Mouse (Mus musculus): ENCODE measurements around the gene Igf1r.

Igf1r gene

DNA sequence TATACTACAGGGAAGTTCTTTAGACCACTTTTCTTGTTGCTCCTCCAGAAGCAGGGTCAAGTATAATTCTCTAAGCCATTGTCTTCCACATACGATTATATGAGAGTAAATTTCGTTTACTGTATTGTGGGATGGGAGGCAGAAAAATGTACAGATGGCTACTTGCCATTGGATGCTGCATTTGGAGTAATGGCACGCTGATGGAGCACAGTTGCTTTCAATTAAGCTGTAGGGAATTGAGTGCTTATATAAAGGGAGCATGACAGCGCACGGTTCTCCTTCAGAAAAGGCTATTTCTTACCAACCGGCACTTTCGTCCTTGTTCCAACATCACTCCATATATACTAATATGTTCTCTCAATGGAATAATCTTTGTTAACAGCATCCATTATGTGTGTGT is 96.4 kb downstream of the Igf1r start:
- DNase-seq (ENCODE audit: low read depth, low spot score) = no peak

DNA sequence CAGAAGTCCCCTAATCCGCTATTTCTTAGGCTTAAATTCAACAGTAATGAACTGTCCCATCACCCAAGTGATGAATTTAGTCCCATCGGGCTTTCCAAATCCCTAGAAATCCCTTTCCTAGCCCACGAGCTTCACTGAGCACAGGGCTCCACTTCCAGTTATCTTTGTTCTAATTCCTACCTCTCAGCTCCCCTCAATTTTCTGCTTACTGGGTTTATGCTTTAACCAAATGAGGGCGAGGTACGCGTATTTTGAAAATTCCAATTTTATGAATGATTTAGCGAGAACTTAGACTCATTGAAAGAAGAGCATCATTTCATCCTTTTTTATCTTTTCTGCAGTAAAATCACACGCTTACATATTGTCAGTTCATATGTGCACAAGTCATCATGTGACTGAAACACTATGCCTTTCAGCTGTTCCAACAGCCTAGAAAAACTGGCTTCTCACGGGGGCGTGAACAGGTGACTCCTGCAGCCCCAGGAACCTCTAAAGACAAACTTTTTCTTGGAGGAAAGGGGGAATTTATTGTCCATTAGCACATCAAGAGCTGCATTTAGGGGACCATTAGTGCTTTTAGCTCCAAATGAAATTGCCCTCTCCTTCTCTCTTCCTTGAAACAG is 100.5 kb downstream of the Igf1r start:
- DNase-seq (ENCODE audit: low read depth, low spot score) = no peak

DNA sequence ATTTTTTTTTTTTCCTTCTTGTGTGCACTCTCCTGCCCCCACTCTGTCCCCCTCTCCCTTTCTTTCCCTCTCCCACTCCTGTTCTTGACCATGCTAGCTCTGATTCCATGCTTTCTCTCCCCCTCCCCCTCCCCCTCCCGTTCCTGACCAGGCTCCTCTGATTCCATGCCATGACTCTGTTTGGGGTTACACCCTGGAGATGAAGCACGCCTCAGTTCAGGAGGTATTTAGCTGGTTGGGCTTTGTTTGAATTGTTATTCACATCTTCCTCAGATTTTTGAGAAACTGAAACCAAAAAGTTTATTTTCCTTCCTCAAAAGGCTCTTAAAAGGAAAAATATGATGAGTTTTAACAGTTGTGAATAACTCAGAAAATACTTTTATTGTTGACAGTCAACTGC is 101.9 kb downstream of the Igf1r start:
- peak; percentile 32 for DNase-seq (ENCODE audit: low read depth, low spot score)

DNA sequence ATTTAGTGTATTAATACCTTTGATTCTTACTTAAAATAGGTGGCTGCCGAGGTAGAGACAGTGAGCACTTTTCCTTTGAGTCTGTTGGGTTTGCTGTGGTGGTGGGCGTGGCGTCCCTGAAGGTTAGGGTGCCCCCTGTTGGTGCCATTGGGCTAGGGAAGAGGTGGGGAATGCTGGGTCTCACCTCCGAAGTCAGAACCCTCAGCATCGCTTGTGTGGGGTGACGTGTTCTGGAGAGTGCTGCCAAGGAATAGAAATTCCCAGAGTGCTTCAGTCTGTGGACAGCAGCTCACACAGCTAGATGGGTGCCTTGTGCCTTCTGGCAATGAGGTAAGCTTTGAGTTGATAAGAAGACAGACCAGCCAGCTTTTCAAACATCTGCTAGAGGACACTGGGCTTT is 102.3 kb downstream of the Igf1r start:
- peak; percentile 63 for DNase-seq (ENCODE audit: low read depth, low spot score)

DNA sequence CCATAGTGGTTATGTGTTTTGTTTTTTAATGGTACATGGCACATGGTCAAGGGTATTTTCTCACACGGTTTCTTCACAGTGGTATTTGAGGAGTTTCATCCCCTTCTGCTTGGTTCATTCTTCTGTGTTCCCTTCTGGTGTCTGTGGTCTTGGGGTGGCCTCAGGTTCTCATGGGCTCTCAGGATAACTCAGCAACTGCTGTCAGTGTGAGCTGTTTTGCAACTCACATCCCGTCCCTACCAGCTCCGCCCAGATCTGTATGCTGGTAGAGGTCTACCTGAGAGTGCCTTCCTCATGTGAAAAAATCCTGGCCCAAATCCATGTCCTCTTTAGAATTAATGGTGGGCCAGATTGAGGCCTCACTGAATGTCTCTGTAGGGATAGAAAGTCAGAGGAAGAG is 104.4 kb downstream of the Igf1r start:
- no peak for DNase-seq (ENCODE audit: low read depth, low spot score)

DNA sequence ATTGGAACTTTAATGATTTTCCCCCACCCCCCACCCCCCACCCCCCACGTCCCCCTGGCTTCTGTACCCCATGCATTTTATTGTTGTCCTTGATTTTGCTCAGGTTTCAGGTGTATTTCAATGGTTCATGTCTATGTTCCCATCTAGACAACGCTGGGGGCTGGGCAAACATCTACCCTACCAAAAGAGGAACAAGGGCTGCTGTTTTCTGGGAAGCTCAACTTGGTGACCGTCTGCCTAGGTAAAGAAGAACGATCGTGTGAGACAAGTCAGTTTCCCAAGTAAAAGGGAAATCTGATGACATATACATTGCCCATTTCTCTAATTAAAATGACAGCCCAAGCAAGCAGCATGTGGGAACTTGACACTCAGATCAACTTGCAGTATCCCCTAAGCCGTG is 107.1 kb downstream of the Igf1r start:
- no peak for DNase-seq (ENCODE audit: low read depth, low spot score)

DNA sequence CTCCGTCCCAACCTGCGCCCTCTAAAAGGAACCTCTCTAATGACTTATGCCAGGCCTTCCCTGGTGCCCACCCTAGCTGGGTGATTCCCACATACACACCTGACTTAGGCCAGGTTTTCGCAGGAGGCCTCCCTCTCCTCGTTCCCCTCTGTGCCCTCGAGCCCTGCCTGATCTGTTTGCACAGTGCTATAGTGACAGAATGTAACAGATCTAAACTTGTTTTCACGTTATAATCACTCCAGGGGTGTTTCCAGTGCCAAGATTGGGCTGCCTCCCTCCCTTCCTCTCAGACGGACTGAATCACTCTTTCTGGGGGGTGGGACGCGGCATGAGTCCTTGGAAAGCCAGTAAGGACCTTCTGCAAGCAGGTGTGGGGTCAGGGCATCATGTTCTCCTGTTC is 108.8 kb downstream of the Igf1r start:
- DNase-seq (ENCODE audit: low read depth, low spot score) = no peak

DNA sequence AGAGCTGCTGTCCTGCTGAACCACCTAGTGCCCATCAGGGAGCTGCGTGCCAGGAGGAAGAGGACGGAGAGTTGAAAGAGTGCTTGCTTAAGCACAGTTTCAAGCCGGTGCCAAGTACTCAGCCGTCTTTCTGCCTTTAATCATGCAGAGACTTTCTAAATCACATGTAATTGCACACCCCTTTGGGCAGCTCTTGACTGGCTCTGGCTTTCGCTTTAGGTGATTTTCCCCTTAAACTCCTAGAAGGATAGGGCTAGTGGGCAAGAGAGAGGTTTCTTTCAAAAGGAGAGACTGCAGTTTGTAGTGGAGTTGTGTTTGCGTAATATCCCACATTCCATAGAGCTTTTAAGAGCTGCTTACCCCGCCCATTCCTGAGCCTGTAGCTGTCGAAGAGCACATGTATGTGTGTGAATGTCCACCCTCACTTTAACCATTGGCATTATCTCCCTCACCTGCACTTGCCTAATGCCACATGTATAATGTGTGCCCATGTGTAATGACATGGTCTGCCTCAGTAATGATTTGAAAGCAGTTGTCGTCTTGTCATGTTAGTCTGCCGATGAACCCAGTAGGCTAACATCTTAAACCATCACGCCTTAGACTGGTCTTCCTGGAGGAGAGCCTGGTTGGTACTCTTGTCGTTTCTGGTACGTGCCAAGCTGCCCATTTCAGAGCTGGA is 109.7 kb downstream of the Igf1r start:
- DNase-seq (ENCODE audit: low read depth, low spot score) = no peak

DNA sequence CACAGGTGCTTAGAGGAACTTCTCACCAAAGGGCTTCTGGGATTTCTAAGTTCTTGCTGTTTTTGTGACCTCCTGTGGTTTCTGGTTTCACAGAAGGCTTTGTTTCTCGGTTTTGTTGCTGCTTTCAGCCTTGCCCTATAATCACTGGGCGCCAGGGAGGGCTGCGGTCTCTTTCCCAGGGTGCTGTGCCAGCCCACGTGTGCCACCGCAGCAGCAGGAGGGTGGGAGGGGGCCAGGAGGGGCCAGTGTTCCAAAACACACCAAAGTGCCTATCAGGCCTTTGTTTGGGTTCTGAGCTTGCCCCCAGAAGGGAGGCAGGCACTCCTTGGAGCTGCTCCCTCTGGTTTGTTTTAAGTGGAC is 110.2 kb downstream of the Igf1r start:
- DNase-seq (ENCODE audit: low read depth, low spot score) = no peak

DNA sequence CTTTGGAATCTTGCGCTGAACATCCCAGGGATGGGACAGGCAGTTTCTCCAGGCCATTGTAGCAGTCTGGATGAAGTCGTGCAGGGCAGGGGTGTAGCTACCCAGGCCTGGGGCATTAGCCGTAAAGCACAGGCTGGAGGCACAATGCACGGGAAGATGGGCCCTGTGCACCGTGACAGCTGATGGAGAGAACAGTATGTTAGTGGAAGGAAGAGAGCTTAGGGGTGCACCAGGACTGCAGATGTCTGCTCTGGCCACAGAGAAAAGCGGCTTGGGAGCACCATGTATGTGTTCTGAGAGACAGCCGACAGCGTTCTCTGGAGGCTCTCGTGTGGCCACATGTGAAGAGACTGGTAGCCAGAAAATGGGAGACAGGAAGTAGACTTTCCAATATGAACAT is 111.1 kb downstream of the Igf1r start:
- DNase-seq (ENCODE audit: low read depth, low spot score) = no peak

DNA sequence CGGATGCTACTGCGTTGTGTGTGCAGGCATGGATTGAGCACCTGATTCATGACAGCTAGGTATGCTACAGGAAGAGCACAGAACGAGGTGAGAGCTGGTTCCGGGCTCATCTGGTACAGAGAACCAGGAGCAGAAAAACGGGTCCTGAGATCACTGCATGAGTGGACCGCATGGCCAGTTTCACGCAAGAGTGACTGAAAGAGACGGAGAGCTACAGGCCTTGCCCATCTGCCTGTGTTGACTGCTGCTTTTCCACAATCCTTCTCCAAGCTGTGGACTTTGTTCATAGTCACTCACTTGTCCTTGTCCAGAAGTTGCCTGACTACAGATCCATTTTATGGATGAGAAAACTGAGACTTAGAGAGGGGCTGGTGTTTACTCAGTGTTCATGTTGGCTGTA is 111.5 kb downstream of the Igf1r start:
- no peak for DNase-seq (ENCODE audit: low read depth, low spot score)

DNA sequence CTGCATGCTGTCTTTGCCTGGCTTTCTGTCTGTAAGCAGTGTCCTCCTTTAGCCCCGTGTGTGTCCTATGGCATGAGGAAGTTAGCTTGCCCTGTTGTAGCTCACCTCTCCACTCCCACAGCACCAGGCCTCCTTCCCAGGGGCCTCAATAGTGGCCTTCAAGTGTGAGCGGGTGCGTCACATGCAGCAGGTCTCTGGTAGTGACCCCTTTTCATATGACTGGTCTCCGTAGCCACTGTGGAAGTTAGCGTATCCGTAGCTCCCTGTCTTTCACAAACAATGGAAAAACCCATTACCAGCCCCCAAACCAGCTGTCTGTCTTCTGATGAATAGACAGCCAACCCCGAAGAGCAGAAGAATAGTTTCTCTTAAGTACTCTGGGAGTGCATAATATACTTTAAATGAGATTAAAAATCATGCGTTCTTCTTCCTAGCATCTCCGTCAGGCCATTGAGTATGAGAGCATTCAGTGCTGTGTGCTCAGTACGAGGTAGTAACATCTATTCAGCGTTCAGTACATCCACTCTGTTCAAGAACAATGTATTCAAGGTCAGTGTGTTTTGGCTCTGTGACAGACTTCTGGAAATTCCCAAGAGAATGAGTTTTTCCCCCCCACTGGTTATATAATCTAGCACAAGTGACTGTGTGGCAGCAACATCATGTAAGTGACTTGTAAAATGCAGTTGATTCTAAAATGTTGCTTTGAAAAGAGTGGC is 112.2 kb downstream of the Igf1r start:
- DNase-seq (ENCODE audit: low read depth, low spot score) = peak; percentile 13

DNA sequence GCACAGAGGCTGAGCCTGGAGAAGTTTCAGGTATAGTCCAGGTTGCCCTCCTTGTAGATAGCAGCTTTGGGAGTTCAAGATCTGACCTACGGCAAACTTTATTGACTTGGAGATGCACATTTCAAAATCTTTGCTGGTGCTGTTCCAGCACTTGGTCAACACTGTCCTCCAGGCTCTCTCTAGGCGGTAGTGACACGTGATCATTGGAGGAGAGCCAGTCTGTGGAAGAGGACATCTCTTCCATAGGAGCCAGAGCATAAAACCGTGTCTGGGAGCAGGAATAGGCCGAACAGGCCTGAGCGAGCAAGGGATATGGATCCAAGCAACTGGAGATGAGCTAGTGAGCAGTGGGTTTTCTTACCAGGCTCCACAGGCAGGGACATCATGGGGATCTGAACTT is 113.3 kb downstream of the Igf1r start:
- DNase-seq (ENCODE audit: low read depth, low spot score) = no peak

DNA sequence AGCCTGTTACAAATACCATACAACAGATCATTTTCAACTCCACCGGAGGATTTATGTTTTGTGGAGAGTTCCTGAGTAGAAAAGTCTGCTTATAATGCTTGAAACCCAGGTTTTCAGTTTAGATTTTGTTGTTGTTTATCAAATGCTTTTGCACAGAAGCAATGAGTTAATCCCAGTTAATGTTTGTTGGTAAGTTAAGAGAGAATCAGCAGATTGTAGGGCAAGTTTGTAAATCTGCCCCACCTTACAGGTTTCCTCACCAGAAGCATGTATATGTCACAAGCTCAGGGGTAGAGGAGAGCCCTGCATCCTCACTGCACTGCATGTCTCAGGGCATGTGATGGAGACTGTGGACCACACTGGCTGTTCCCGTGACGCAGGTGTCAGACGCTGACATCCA is 114.7 kb downstream of the Igf1r start:
- no peak for DNase-seq (ENCODE audit: low read depth, low spot score)

DNA sequence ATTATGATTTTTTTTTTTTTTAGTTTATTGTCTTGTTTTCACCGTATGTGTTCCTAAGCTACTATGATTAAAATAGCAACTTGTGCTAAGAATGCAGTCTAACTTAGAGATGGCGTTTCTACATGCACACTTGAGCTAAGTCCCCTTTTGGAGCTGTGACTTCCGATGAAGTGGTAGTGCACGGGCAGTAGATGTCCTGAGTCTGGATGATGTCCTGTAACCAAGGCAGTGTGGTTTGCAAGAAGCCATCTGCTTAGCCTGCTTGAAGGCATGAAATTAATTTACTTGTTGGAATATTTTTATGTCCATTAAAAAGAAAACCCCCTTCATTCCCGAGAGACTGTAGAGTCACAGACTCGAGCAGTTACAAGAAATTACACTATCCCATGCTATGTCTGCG is 116.7 kb downstream of the Igf1r start:
- no peak for DNase-seq (ENCODE audit: low read depth, low spot score)

DNA sequence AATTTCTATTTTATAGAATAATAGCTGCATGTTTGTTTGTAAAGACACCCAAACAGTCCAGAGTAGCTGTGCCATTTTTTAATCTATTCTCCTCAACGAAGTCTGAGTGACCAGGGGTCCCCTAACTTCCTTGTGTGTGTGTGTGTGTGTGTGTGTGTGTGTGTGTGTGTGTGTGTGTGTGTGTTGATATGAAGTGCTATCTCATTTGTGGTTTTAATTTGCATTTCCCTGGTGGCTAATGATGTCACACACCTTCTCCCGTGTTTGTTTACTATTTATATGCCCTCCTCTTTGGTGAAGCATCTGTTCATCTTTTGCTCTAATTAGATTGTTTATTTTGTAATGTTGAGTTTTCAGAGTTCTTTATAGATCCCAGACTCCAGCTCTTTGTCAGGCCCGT is 117.4 kb downstream of the Igf1r start:
- DNase-seq (ENCODE audit: low read depth, low spot score) = no peak

DNA sequence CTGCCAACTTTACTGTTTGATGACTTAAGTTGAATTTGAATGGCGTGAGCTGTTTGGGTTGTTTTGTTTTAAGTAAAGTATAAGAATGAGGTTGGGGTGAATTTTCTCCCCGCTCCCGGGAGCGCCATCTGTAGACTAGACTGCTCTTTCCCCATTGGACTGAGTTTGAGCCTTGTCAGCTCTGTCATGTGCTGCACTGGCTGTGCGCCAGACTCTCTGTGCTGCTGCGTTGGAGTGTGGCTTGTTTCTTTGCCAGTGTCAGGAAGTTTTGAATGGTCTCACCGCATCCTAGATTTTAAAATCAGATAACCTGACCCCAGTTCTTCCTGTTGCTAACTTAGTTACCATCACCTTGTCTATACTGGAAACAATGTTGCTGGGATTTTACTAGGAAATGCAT is 118.0 kb downstream of the Igf1r start:
- peak; percentile 16 for DNase-seq (ENCODE audit: low read depth, low spot score)

DNA sequence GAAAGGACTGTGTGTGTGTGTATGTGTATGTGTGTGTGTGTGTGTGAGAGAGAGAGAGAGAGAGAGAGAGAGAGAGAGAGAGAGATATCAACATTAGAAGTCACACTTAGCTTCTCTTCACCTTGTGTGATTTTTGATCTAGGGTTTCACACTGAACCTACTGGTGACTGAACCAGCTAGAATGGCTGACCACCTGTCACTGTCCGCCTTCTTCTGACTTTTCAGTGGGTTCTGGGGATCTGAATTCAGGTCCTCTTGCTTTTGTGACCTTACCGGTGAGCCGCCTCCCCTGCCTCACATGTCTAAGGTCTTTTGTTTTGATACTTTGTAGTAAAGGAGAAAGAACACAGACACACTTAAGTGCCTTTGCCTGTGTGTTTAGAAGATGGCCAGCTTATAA is 118.4 kb downstream of the Igf1r start:
- no peak for DNase-seq (ENCODE audit: low read depth, low spot score)

DNA sequence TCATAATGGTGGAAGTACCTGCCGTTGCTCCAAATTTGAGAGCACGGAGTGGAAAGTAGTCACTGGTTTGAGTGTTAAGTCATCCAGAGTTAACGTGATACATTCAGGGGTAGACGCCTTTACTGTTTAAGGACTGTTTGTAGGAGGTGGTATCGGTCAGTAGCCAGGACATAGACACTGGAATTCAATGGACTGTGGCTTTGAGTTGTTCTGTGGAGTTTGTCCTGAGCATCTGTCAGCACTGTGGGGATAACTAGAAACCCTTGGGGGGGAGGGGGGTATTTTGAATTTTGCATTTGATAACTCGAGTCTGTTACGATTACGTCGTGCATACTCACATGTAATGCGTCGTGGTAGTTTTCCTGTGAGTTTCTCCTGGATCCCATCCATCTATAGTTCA is 119.1 kb downstream of the Igf1r start:
- no peak for DNase-seq (ENCODE audit: low read depth, low spot score)

DNA sequence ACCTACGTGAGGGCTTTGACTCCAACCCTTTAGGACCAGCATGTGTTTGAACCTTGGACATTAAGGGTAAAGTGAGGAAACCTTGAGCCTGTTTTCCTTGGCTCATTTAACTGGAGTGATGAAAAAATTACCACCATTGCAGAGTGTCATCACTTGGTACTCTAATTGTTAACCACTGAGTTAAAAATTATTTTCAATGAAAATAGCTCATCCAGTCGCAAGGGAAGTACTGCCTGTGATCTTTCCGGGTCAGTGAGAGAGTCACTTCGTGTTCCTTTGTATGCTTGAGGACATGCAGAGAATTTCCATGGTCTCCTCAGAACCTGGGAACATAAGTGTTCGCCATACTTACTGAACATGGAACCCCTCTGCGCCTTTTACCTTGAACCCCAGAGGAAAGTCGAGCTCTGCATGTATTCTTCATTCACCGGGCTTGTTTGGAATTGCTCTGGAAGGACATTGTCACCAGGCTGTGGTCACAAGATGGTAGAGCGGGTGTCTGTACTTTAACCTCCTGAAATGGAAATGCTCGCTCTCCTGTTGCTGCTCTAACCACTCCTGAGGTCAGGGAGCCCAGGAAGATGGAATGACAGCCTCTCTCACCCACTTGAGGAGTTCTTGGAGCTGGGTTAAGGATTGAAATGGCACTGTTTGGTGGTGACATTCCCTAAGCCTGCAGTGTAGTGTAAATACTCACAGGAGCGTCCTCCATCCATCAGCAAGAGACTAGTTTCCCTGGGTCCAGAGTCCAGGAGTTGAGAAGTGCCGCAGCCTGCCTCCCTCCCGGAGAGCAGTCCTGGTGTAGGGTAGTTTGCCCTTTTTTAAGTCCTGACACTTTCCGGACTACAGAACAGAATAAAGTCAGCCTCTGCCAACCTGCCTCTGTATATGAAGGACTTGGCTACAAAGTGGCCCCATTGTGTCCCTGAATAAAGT is 120.2 kb downstream of the Igf1r start:
- DNase-seq (ENCODE audit: low read depth, low spot score) = no peak

DNA sequence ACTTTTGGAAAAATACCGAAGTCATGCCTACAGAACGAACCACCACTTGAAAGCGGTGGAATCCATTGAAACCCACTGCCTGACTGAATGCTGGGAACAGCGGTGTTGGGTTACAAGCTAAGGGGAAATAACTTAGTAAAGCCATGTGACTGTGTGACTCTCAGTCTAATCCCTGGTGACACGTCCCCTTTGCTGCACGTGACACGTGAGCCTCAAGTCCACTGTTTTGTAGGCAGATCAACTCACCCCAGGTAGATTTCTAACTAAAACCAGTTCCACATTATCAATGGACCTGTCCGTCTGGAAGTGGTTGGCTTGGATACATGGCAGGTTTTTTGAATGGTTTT is 120.8 kb downstream of the Igf1r start:
- peak; percentile 58 for DNase-seq (ENCODE audit: low read depth, low spot score)

DNA sequence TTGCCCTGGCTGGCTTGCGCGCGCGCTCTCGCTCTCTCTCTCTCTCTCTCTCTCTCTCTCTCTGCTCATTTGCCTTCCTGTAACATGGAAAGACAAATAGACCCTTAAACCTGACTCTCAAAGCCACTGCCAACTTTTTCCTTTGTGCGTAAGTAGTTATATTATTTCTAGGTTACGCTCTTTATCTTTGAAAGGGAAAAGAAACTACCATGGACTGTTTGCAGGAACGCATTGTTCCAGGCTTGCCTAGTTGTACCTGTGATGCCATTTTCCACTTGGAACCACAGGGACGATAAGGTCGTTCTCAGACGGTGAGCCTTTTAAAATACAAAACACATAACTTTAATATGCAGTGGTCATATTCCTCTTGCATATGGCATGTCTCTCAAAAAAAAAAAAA is 122.1 kb downstream of the Igf1r start:
- DNase-seq (ENCODE audit: low read depth, low spot score) = no peak
